Mouse (Mus musculus): ENCODE data around the gene Lgr4.

GRCm38 (mm10) chr2:109890068-109890467 lies 27.4 kb upstream of the Lgr4 start:
- TF ChIP-seq CTCF (IDR thresholded peaks at IDR 0.05; ENCODE audit: low read depth, low read length): no peak
- TF ChIP-seq TAL1 (conservative IDR thresholded peaks at IDR 0.05; ENCODE audit: low read depth, low read length): no peak
